Mouse (Mus musculus) layer of hippocampus, adult 9-10 months (tissue): ENCODE measurements around the gene Gabrb3.
"Not testable (repeated sequence)": the region's sequence is repeated elsewhere in the genome, so short reads cannot be mapped to it uniquely, and the experiment has no call there.

Experiments
- DNase-seq: peaks from one replicate; pipeline ENCODE4 v3.0.0; 2022; ENCODE audit warnings: low spot score

Gene Gabrb3

DNA sequence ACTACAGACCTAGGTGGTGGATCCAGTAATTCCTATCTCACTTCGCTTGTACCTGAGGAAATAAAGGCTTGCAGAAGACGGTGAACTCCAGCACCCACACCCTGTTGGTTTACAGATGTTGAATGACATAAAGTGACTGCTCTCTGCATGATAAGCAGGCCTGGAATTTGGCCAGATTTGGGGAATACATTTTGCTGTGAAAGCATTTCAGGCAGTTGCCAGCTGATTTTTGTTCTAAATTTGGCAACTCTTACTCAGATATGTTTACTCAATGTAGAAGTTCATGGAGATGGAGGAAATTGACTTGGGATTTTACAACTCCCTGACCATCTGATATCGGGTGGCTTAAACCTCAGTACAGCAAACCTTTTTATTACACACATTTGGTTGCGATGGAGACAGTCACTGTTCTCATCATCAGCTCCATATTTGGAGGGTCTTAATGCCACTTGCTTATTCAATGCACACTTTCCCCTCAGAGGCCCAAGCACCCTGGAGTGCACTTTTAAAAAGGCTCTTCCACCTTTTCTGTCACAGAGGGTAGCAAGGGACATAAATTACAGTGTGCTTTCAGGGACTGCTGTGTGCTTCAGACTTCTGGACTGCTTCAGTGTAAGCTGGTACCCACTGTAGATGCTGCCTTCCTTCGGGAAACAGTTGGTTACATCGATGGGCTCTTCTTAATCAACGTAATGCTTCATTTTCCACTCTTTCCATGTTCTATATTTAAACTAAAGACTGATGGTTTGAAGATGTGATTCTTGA is 287.7 kb downstream of the Gabrb3 start:
- no peak for DNase-seq

DNA sequence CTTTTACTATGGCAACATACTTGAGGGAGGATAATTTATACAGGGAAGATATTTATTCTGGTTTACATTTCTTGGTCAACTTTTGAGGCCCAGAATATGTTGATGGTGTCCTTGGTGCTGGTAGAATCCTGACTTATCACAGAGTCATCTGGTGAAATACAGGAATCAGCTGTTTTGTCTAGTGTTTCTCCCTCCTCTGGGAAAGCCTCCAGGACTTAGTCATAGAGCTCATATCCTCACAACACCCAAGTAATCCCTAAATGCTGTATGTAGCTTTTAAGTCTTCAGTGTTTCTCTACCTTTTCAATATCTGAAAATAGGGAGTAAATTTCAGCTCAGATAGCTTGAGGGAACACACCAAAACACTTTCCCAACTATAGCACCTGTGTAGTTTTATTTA is 292.2 kb downstream of the Gabrb3 start:
- DNase-seq, result no peak

DNA sequence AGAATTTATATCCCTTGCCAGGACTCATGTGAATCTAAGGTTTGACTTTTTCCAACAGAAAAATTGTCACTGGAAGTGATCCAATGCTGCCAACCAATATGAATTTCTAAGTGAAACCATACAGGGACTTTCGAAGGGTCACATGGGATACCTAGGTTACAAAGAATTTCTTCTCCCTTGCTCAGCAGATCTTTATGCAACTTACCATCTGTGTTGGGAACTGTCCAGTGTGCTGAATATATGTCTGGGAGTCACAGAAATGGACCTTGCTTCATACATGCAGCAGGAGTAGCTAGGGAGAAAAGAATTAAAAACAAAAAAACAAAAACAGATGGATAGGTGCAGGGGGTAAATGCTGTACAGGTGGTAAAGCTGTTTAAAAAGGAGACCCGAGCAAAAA is 327.3 kb downstream of the Gabrb3 start:
- no peak for DNase-seq

DNA sequence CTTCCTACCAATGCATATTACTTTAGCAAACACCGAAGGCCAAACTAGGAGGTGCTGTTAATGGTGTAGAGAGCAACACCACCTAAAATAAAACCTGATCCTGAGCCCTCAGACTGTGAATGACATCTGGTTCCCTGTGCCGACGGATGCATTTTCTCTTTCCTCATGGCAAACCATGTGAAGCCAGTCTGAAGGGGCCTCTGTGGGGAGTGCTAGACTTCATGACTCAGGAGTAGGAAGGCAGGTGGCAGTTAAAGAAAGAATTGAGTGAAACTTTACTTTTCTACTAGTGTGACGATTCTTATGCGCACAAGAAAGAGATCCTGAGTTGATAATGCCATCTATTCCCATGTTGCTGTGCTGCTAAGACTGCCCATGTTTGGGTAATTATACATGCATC is 341.0 kb downstream of the Gabrb3 start:
- DNase-seq, result no peak

DNA sequence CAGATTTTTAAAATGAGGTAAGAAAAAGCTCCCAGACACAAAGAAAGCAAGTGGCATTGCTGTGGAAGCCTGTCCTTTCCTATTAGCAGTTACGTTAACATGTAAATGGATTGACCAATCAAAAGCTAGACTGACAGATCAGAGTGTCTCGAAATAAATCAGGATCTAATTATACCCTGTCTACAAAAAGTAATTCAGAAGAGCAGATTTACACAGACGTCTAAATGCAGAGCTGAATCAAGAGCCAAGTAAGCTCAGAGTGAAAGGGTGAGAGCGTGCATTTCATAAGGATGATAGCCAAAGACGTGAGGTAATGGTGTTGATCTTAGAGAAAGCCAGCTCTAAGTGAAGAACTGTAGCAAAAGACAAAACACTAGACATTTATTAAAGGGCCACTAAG is 359.3 kb downstream of the Gabrb3 start:
- no peak for DNase-seq

DNA sequence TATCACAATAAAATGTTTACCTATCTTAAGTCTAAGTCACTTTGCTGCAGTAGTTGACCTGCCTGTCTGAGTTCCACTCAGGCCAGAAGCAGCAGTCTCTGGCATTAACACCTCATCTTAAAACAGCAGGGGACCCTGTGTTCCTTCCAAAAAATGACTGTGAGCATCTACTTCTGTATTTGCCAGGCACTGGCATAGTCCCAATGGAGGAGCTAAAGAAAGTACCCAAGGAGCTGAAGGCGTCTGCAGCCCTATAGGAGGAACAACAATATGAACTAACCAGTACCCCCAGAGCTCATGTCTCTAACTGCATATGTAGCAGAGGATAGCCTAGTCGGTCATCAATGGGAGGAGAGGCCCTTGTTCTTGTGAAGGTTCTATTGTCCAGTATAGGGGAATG is 366.6 kb downstream of the Gabrb3 start:
- not testable (repeated sequence) for DNase-seq

DNA sequence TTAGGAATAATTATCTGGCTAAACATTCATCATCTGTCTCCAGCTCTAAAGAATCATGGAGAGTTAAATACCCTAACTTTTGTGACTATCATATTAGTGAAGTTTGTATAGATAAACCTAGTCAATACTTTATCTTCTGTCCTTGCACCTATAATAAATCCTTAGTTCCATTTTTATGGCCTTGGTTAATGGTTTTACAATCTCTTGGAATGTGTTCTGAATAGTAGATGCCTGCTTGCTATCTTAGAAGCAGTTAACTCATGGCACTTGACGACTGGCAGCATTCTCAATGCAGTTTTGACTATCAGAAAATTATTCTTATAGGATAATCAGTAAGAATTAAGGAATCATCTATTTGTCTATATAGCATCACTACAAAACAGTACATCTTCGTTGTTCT is 368.0 kb downstream of the Gabrb3 start:
- no peak for DNase-seq

DNA sequence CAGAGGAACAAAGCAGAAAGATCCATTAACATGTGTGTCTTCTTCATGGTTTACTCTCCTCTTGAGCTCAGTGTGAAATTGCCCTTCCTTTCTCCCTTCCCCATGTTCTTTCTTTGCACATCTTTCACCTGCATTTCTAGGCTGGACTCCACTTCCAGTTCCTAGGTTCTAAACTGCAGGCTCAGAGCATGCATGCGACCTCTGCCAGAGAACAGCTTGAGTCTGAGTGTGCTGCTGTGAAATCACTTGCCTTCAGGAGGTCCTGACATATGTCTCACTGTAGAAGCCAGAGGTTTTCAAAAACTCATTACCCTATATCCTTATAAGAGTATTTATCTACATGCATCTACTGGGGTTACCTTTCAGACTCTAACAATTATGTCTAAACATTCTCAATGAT is 383.8 kb downstream of the Gabrb3 start:
- DNase-seq, result no peak

DNA sequence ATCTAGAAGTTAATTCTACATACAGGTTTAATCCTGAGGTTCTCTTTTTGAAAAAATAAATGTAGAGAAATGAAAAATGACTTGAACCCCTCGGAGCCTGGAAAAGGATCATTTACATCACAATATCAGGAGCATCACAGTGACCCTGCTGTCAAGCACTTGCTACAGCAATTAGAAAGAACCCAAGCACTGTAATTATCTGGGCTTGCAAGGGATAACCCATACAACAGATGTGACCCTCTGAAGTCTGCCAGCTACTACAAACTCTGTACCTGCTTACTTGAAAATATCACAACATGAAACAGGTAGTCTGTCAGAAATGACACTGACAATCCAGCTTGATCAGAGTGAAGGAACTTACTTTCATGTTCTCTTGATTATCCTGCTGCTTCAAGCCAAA is 394.2 kb downstream of the Gabrb3 start:
- DNase-seq, result no peak

DNA sequence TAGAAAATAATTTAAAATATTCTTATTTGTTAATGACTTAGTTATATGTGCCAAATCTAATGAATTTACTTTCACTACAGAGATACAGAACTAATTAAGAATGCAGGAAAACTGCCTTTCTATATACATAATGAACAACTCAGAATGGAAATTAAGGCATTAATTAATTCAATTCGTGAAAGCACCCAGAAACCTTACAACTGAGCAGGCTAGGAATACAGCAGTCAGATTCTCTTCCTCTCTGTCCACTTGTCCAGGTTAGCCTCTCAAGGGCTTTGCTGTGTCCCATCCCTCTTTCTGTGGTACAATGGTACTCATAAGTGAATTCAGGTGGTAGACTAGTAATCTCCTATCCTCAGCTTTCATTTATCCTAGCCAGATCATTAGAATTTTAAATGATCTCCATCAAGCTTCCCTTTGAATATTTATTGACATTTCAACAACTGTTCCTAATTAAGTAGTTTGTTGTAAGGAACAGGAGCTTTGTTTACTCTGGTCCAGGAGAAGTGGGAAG is 422.9 kb downstream of the Gabrb3 start:
- no peak for DNase-seq

DNA sequence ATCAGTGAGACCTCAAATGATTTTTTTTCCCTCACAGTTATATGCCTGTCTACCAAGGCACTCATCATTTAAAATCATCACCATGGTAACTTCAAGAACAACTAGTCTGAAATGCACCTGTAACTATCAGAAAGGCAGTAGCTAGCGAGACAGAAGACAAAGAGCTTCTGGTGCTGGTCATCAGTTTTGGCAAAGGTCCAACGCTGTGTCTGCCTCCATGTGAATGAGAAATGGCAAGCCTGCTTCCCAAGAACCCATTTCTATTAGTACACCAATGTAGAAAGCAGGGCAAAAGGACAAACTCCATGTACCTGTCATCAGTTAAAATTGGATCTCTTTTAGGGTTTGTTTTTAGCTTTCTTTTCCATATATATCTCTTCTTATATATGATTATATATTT is 448.5 kb downstream of the Gabrb3 start:
- no peak for DNase-seq
